Mouse (Mus musculus) heart, embryonic 13.5 days (tissue): ENCODE results near the gene Map4k1. TPM values are rescaled to one million over a fixed set of nuclear protein-coding genes. Genes with fewer than 3 reads are reported as not detected.

Source experiments
- ATAC-seq: fragments of 200-750 bp; cut with Nextera tagmentation; 2 replicates; pipeline ENCODE4 v1.8.0; 2017; ENCODE audit warnings: moderate TSS enrichment; ENCODE audit not compliant: insufficient number of reproducible peaks, low FRiP score, low TSS enrichment; ENCODE audit errors: extremely low read depth
- H3K27ac ChIP-seq: fragments of 300-500 bp; sonication (generic); replicated peaks from 2 replicates; pipeline ENCODE4 v1.5.1; 2015; ENCODE audit warnings: moderate library complexity, mild to moderate bottlenecking, inconsistent platforms
- H3K27me3 ChIP-seq: fragments of 300-500 bp; sonication (generic); replicated peaks from 2 replicates; pipeline ENCODE4 v1.6.1; 2015; ENCODE audit warnings: mild to moderate bottlenecking, inconsistent platforms
- H3K36me3 ChIP-seq: fragments of 300-500 bp; sonication (generic); 2 replicates; pipeline ENCODE4 v1.6.1; 2015; ENCODE audit warnings: mild to moderate bottlenecking, inconsistent platforms
- H3K4me1 ChIP-seq: fragments of 300-500 bp; sonication (generic); 2 replicates; pipeline ENCODE4 v1.6.1; 2015; ENCODE audit warnings: inconsistent platforms
- H3K4me2 ChIP-seq: fragments of 300-500 bp; sonication (generic); 2 replicates; pipeline ENCODE4 v1.6.1; 2015; ENCODE audit warnings: inconsistent platforms, mild to moderate bottlenecking, moderate library complexity
- H3K4me3 ChIP-seq: fragments of 300-500 bp; sonication (generic); 2 replicates; pipeline ENCODE4 v1.5.1; 2015; ENCODE audit warnings: moderate library complexity, mild to moderate bottlenecking, inconsistent platforms
- H3K9ac ChIP-seq: fragments of 300-500 bp; sonication (generic); 2 replicates; pipeline ENCODE4 v1.6.1; 2015; ENCODE audit warnings: inconsistent platforms, mild to moderate bottlenecking, moderate library complexity
- H3K9me3 ChIP-seq: fragments of 300-500 bp; sonication (generic); 2 replicates; pipeline ENCODE4 v1.6.1; 2016; ENCODE audit warnings: inconsistent platforms
- WGBS: fragments of 180-500 bp; shearing (Covaris S2); methylation state at CpG from one replicate; pipeline ENCODE4 v1.1.7; 2015; ENCODE audit warnings: mixed read lengths; 5-methylcytosine and 5-hydroxymethylcytosine counted together
- microRNA-seq: library from miRNA; unstranded; fragments of <30 nt; microRNA quantifications from one replicate; pipeline ENCODE4, GENCODE M21; 2016
- polyA plus RNA-seq: library from polyadenylated mRNA; unstranded; fragments of >200 nt; fragmentation: Nextera tagmentation; extraction: Ambion mirVana; gene quantifications from 2 replicates; pipeline ENCODE4 v1.2.1, GENCODE M21; 2015

The Map4k1 gene
- polyA plus RNA-seq, 1 experiment from 2014 or later: 5.3 TPM

- Histone ChIP-seq H3K9ac (no peak overlapping the region), H3K27me3 (peaks cover 55% of the 10 kb centered on the region), H3K9me3 (peaks cover 7% of the 10 kb centered on the region; the same call in 1 of the 2 replicates), H3K36me3 (no peaks in the 10 kb centered on the region), H3K4me1 (peaks cover 21% of the 10 kb centered on the region), H3K4me3 (no peak overlapping the region), H3K4me2 (no peak overlapping the region), H3K27ac (no peak overlapping the region)
- 39% methylated on average over 9 of the region's 9 CpGs for WGBS
- no peak for ATAC-seq
These were observed 62.5 kb downstream of the Map4k1 start for GRCm38 (mm10) chr7:29044302-29044701.

GRCm38 (mm10) chr7:29046533-29046932 is 64.7 kb downstream of the Map4k1 start:
- Histone ChIP-seq H3K27ac (no peak overlapping the region), H3K4me2 (no peak overlapping the region), H3K9me3 (peaks cover 11% of the 10 kb centered on the region; the same call in 1 of the 2 replicates), H3K4me3 (no peak overlapping the region), H3K4me1 (peaks cover 12% of the 10 kb centered on the region; the same call in 1 of the 2 replicates), H3K9ac (no peak overlapping the region), H3K36me3 (no peaks in the 10 kb centered on the region), H3K27me3 (peaks cover 65% of the 10 kb centered on the region)
- WGBS: 4% methylated on average over 12 of the region's 12 CpGs
- no peak for ATAC-seq

GRCm38 (mm10) chr7:29048070-29048469 is 66.2 kb downstream of the Map4k1 start:
- Histone ChIP-seq H3K36me3 (no peaks in the 10 kb centered on the region), H3K9ac (no peak overlapping the region), H3K27ac (no peak overlapping the region), H3K9me3 (peaks cover 11% of the 10 kb centered on the region; the same call in 1 of the 2 replicates), H3K4me3 (no peak overlapping the region), H3K4me1 (peaks cover 15% of the 10 kb centered on the region; the same call in 1 of the 2 replicates), H3K4me2 (no peak overlapping the region), H3K27me3 (peaks cover 81% of the 10 kb centered on the region)
- no peak for ATAC-seq
- 75% methylated on average over 3 of the region's 3 CpGs for WGBS

GRCm38 (mm10) chr7:29048615-29049014 is 66.8 kb downstream of the Map4k1 start:
- Histone ChIP-seq H3K27ac (no peak overlapping the region), H3K36me3 (no peaks in the 10 kb centered on the region), H3K4me3 (no peak overlapping the region), H3K4me1 (peaks cover 11% of the 10 kb centered on the region; the same call in 1 of the 2 replicates), H3K9me3 (peaks cover 11% of the 10 kb centered on the region; the same call in 1 of the 2 replicates), H3K4me2 (no peak overlapping the region), H3K27me3 (peaks cover 83% of the 10 kb centered on the region), H3K9ac (no peak overlapping the region)
- WGBS: 75% methylated on average over 11 of the region's 11 CpGs
- ATAC-seq: no peak

- no peaks in the 10 kb centered on the region for H3K36me3 ChIP-seq
- no peak overlapping the region for H3K4me3 ChIP-seq
- peaks cover 3% of the 10 kb centered on the region; the same call in 1 of the 2 replicates for H3K4me1 ChIP-seq
- H3K9ac ChIP-seq: no peak overlapping the region
- no peak overlapping the region for H3K4me2 ChIP-seq
- no peak overlapping the region for H3K27ac ChIP-seq
- ATAC-seq: no peak
- 34% methylated on average over 2 of the region's 2 CpGs for WGBS
- H3K9me3 ChIP-seq: peaks cover 11% of the 10 kb centered on the region; the same call in 1 of the 2 replicates
- peaks cover 83% of the 10 kb centered on the region for H3K27me3 ChIP-seq
These were observed 68.9 kb downstream of the Map4k1 start for GRCm38 (mm10) chr7:29050797-29051196.

GRCm38 (mm10) chr7:29052821-29053220 is 71.0 kb downstream of the Map4k1 start:
- peaks cover 85% of the 10 kb centered on the region for H3K27me3 ChIP-seq
- WGBS: 3% methylated on average over 19 of the region's 19 CpGs
- no peaks in the 10 kb centered on the region for H3K36me3 ChIP-seq
- no peak overlapping the region for H3K27ac ChIP-seq
- no peak overlapping the region for H3K9ac ChIP-seq
- H3K9me3 ChIP-seq: peaks cover 11% of the 10 kb centered on the region; the same call in 1 of the 2 replicates
- H3K4me3 ChIP-seq: no peak overlapping the region
- no peak for ATAC-seq
- H3K4me1 ChIP-seq: peaks cover 3% of the 10 kb centered on the region; the same call in 1 of the 2 replicates
- H3K4me2 ChIP-seq: no peak overlapping the region; the same call in 1 of the 2 replicates

Small RNAs within 50 kb of the gene (microRNA-seq; reads per million reads assigned to microRNA genes)
- gene Gm44408: not detected

Other genes starting within 250 kb of the Map4k1 start
- 108 and 117 TPM in 2 replicates for gene Mrps12, start 240.2 kb upstream of the Map4k1 start, polyA plus RNA-seq
- gene Sars2, start 240.1 kb upstream of the Map4k1 start, polyA plus RNA-seq: 20.2 and 20.4 TPM in 2 replicates
- gene Ccer2, start 225.9 kb upstream of the Map4k1 start, polyA plus RNA-seq: not detected in 2 replicates
- gene Sirt2, start 215.3 kb upstream of the Map4k1 start, polyA plus RNA-seq: 48.9 and 51.5 TPM in 2 replicates
- gene Nfkbib, start 214.5 kb upstream of the Map4k1 start, polyA plus RNA-seq: 30.5 and 32.7 TPM in 2 replicates
- gene Rinl, start 193.1 kb upstream of the Map4k1 start, polyA plus RNA-seq: 2.7 and 3.6 TPM in 2 replicates
- gene Hnrnpl, start 173.5 kb upstream of the Map4k1 start, polyA plus RNA-seq: 168 TPM in 2 replicates
- gene Ech1, start 156.8 kb upstream of the Map4k1 start, polyA plus RNA-seq: 169 and 182 TPM in 2 replicates
- 4.3 and 5.6 TPM in 2 replicates for gene Lgals4, start 148.2 kb upstream of the Map4k1 start, polyA plus RNA-seq
- gene Lgals7, start 118.2 kb upstream of the Map4k1 start, polyA plus RNA-seq: 1.5 and 1.6 TPM in 2 replicates
- 0.15 and 0.38 TPM in 2 replicates for gene Capn12, start 100.6 kb upstream of the Map4k1 start, polyA plus RNA-seq
- gene Actn4, start 19.7 kb upstream of the Map4k1 start, polyA plus RNA-seq: 259 and 266 TPM in 2 replicates
- 257 and 300 TPM in 2 replicates for gene Eif3k, start 186 bp upstream of the Map4k1 start, polyA plus RNA-seq
- 0.19 and 0.31 TPM in 2 replicates for gene Ryr1, start 143.1 kb downstream of the Map4k1 start, polyA plus RNA-seq
- gene Rasgrp4, start 152.8 kb downstream of the Map4k1 start, polyA plus RNA-seq: 0.56 and 0.62 TPM in 2 replicates
- gene Fam98c, start 174.2 kb downstream of the Map4k1 start, polyA plus RNA-seq: 11.0 and 11.9 TPM in 2 replicates
- 0.33 and 0.48 TPM in 2 replicates for gene Ggn, start 188.2 kb downstream of the Map4k1 start, polyA plus RNA-seq
- 1.3 and 1.5 TPM in 2 replicates for gene Spred3, start 188.4 kb downstream of the Map4k1 start, polyA plus RNA-seq
- gene Psmd8, start 198.7 kb downstream of the Map4k1 start, polyA plus RNA-seq: 209 and 219 TPM in 2 replicates
- 0.41 and 0.42 TPM in 2 replicates for gene Catsperg1, start 232.0 kb downstream of the Map4k1 start, polyA plus RNA-seq